Mouse (Mus musculus): Measurements from ENCODE around the gene Ide.

- TF ChIP-seq POLR2A (IDR thresholded peaks at IDR 0.05; ENCODE audit: extremely low read depth, insufficient read depth, low read length) (no peak), CTCF (IDR thresholded peaks at IDR 0.05; ENCODE audit: low read depth, low read length) (no peak)
Measured at GRCm38 (mm10) chr19:37370356-37370755, 32.7 kb upstream of the Ide start.
